Mouse (Mus musculus) thymus, postnatal 10 days (tissue): ENCODE data around the gene Bcl2l11.
A peak's percentile ranks its signal among the peaks of the same experiment; 100 is the strongest.
"Not testable (repeated sequence)": the region's sequence is repeated elsewhere in the genome, so short reads cannot be mapped to it uniquely, and the experiment has no call there.

ENCODE experiments used
- DNase-seq, 2 experiments: peaks; one replicate each; pipeline ENCODE4 v3.0.0; 2021; ENCODE audit warnings: low spot score in 2 of 2

Bcl2l11 gene

DNA sequence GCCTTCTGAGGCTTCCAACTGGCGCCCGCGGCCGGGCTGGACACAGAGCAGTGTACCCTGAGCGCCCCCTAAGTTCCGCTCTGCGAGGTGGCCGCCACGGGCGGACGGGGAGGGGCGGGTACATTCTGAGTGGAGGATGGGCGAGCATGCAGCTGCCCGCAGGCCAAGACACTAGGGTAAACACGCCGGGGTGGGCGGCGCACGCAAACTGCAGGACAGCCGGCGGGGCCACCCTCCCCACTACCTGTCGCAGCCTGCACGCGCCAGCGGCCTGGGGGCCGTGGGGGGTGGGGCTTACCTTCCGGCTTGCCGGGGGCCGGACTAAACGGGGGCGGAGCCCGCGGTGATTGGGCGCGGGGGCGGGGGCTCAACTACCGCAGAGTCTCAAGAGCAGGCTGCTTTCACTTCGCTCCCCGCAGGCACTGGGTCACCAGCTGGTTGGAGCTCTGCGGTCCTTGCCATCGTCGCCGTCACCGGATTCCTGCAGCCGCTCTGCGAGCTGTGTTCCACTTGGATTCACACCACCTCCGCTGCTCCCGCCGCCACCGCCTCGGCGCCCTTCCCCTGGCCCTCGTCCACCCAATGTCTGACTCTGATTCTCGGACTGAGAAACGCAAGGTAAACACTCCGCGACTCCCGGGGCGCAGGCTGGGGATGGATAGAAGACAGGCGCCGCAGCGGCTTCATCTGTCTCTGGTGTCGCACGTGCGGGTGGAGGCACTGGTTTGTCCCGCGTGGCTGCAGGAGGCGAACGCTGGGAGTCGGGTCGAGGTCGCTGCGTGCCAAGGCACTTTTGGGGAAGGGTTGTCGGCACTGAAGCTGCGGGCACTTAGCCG is at the start of gene Bcl2l11:
Gene Bcl2l11 (plus strand): TSS at position 404 of the 836 bp plus-strand sequence.
- peak; percentile 97 to 98 for DNase-seq

DNA sequence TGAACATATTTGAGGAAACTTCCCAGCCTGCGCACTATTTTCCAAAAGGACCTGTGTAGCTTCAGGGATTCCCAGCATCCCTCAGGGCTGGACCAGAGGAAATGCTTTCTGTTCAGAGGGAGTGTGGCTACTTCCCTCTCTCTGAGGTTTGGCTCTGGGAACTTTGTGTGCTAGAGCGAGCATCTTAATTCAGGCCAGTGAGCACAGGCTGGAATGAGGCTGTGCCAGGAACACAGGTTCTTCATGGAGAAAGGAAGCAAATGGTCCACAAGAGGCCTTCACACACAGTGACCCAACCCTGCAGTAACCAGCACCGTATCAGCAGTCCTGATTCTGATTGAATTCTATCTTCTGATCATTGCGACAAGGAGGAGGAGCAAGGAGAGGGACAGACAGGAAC is 48.9 kb upstream of the Bcl2l11 start:
- DNase-seq: no peak

DNA sequence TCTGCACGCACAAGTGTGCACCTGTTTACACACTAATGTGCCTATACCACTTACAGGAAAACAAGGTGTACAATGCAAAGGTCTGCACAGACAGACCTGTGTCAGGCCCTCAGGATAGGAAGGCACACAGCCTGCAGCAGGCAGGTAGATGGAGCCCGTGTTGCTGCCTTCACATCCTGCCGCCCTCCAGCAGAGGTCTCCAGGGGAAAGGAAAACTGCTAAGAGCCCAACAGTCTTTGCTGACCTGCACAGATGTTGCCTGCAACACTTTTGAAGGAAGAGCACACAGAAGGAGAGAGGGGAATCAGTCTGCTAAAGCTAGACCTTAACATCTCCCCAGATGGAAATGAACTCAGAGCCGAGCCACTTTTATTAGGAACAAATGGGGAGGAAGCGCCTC is 47.0 kb upstream of the Bcl2l11 start:
- peak; percentile 32 to 57 for DNase-seq

DNA sequence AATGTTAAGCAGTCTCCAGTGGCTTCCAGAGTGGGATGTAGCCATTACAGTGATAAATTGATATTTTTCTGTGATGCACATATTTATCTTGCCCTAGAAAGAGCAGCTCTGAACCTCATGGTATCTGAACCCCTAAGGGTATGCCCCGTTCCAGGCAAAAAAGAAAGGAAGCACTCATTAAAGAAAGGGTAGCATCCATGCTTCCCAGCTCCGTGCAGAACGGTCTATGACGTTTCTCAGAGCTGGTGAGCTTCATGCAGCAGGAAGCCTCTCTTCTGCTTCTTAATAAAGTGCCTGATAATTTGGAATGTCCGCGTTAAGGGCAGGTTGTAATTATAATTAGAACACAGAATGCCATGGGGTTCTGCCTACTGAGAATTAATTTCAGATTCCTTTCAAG is 46.5 kb upstream of the Bcl2l11 start:
- no peak for DNase-seq

DNA sequence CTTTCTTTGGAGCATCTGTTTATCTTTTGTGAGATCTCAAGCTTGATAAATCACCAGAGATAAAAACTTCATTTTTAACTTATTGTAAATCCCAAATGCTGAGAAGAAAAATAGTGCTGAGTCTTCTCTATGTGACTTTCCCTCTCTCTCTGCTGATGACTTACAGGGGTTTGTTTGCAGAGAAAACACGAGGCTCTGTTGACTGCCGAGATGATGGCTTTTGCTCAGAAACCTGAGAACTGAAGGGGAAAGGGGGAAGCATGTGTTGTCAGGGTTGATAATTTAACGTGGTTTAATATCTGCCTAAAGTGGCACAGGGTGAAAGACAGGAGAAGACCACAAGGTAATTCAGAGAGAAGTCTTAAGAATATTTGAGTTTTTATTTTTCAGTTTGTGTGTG is 42.0 kb upstream of the Bcl2l11 start:
- DNase-seq: no peak

GRCm38 (mm10) chr2:128084607-128085006 is 41.2 kb upstream of the Bcl2l11 start:
- DNase-seq: no peak

GRCm38 (mm10) chr2:128085481-128085880 is 40.4 kb upstream of the Bcl2l11 start:
- DNase-seq: no peak

- no peak for DNase-seq
Observed at GRCm38 (mm10) chr2:128086301-128086886, 39.4 kb upstream of the Bcl2l11 start.

DNA sequence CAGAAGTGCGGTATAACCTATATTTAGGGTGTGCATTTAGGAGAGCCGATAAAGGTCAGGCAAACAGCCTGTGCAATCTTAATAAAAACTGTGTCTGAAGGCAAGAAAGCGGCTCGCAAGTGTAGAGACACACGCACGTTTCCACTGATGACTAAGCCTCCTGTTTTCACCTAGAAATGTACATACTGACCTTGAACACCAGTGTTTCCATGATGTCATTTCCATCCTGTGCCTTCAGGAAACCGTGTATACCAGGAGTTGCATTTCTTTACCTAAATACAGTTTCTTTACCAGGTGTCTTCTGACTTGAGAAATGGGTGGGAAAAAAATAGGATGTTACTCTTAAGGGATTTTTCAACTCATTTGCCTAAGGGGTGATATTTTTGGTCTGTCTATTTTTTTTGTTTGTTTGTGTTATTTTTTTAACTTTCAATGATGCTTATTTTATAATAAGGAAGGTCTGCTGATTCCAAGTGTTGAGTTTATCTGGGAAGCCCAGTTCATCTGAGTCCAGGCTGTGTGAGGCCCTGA is 38.8 kb upstream of the Bcl2l11 start:
- no peak for DNase-seq

DNA sequence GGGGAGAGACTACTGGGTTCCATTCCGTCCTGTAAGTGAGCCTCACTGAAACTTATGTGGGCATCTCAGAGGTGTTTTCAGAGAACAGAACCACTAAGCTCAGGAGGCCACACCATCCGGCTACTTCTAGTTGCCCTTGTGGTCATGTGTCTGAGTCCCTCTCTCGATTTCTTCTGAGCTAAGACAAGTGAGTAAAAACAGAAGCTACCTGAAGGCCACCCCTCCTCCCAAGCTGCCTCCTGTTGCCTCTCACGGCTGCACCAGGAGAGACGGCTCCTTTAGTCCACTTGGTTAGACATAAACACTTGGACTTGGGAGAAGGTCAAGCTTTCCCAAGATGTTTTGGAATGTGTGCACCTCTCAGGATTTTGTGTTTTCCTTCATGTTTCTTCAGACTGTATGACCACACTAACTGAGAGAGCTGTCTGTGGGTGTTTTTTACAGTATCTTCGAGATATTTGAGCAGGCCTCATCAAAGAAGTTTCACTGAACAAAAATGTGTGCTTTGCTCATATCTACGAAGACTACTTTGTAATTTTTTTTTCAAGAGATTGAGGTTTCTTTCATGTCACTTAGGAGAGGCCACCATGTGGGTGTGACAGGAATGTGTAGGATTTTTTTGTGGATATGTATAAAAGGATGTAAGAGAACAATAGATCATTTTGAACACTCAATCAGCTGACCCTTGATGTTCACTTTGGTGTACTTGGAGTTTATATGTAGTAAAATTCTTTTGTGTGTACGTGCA is 37.9 kb upstream of the Bcl2l11 start:
- no peak for DNase-seq

GRCm38 (mm10) chr2:128090283-128090885 is 35.5 kb upstream of the Bcl2l11 start:
- DNase-seq: peak in 1 of 2 experiments; percentile 21

- peak; percentile 19 to 29 for DNase-seq
Observed at GRCm38 (mm10) chr2:128091431-128092369, 34.1 kb upstream of the Bcl2l11 start.

GRCm38 (mm10) chr2:128092451-128092850 is 33.4 kb upstream of the Bcl2l11 start:
- no peak for DNase-seq

- DNase-seq: no peak
Observed at GRCm38 (mm10) chr2:128094196-128094595, 31.6 kb upstream of the Bcl2l11 start.

GRCm38 (mm10) chr2:128094602-128095001 is 31.2 kb upstream of the Bcl2l11 start:
- no peak for DNase-seq

GRCm38 (mm10) chr2:128095270-128095669 is 30.6 kb upstream of the Bcl2l11 start:
- no peak for DNase-seq

DNA sequence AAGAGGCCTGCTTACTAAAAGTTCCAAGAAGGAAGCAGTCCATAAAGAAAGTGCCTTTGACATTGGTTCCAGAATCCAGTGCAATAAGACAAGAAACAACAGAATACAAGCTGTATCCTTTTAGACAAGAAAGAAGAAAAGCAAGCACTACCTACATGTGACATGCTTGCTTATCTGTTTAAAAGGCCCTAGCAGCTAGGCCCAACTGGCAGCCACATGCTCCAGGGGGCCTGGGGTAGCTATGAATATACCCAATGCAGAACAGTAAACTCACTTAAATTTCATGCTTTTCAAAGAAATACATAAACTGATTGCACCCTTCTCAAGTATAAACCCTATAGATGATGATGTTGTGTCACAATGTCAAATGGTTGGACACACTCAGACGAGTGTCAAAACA is 29.8 kb upstream of the Bcl2l11 start:
- DNase-seq: no peak

DNA sequence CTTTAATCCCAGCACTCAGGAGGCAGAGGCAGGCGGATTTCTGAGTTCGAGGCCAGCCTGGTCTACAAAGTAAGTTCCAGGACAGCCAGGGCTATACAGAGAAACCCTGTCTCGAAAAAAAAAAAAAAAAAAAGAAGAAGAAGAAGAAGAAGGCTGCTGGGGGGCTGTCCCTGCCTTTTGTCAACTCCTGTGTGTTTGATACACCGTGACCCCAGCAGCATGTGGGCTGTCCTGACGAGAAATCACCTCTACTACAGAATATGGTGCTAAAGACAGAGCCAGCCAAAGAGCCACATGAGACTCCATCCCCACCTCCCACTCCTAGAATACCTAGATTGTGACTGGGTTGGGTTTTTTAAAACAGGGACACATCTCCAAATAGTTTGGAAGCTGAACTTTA is 27.7 kb upstream of the Bcl2l11 start:
- DNase-seq: not testable (repeated sequence)

GRCm38 (mm10) chr2:128102086-128102485 is 23.8 kb upstream of the Bcl2l11 start:
- DNase-seq: no peak

- no peak for DNase-seq
Observed at GRCm38 (mm10) chr2:128104815-128105214, 21.0 kb upstream of the Bcl2l11 start.

- no peak for DNase-seq
Observed at GRCm38 (mm10) chr2:128105651-128106050, 20.2 kb upstream of the Bcl2l11 start.
